Comparison of ENCODE assay signal across 21 mouse cellular contexts in genomic region chr5:36886298-36886697, GRCm38 (mm10). TPM values are rescaled to one million over a fixed set of nuclear protein-coding genes. Genes with fewer than 3 reads are reported as not detected.
A peak's percentile ranks its signal among the peaks of the same experiment; 100 is the strongest.
DNase-seq lines count a peak whose midpoint lies in the region; ATAC-seq lines count a peak whose summit lies in the region.
"Had no signal": no experiment of that assay in that cellular context is flagged by ENCODE, and none has a peak within 500 bp of the region (broad histone marks: within the 10 kb centered on the region; RNA-seq: fewer than 3 reads in every experiment).

No protein-coding gene starts in this region.

- no peak overlapping the region for H3K4me3 ChIP-seq in hindbrain, embryonic 16.5 days (ENCODE audit: low read length)
- H3K4me3 ChIP-seq in hindbrain, embryonic 12.5 days: no peak overlapping the region
- no peak overlapping the region for H3K4me3 ChIP-seq in neural tube, embryonic 13.5 days
- H3K4me3 ChIP-seq: embryonic facial prominence, embryonic 12.5 days; forebrain, embryonic 15.5 days; heart, adult 2 months; heart, embryonic 15.5 days; hindbrain, embryonic 15.5 days had no signal

- H3K9me3 ChIP-seq in hindbrain, embryonic 16.5 days (ENCODE audit: control insufficient read depth, low read length): no peaks in the 10 kb centered on the region
- H3K9me3 ChIP-seq in hindbrain, embryonic 12.5 days (replicated peaks): no peaks in the 10 kb centered on the region
- H3K9me3 ChIP-seq in neural tube, embryonic 13.5 days: no peaks in the 10 kb centered on the region
- H3K9me3 ChIP-seq: embryonic facial prominence, embryonic 12.5 days; forebrain, embryonic 15.5 days; heart, embryonic 15.5 days; hindbrain, embryonic 15.5 days had no signal

- 66% methylated on average over 2 of the region's 2 CpGs for WGBS in hindbrain, embryonic 16.5 days
- 69% methylated on average over 2 of the region's 2 CpGs for WGBS in hindbrain, embryonic 12.5 days
- WGBS in neural tube, embryonic 13.5 days: 75% methylated on average over 2 of the region's 2 CpGs

- ATAC-seq in hindbrain, embryonic 16.5 days: no peak
- ATAC-seq in hindbrain, embryonic 12.5 days (ENCODE audit: low FRiP score): no peak
- ATAC-seq in neural tube, embryonic 13.5 days (ENCODE audit: low read depth): no peak
- ATAC-seq: forebrain, embryonic 15.5 days had no signal

- DNase-seq in cerebellum, adult 9-10 months: peak; percentile 68
- no peak for DNase-seq in cerebellum, adult 8-10 months
- no peak for DNase-seq in neural tube, embryonic 10.5 days (ENCODE audit: extremely low spot score, low spot score)
- no peak for DNase-seq in adrenal gland, postnatal 36 days
- DNase-seq: adrenal gland, adult 2 months; adrenal gland, postnatal 25 days; gastrocnemius, postnatal 10 days; heart, adult 2 months; heart, postnatal 14 days; kidney, adult 11 months; kidney, adult 9 months had no signal

- peaks cover 29% of the 10 kb centered on the region for H3K4me1 ChIP-seq in hindbrain, embryonic 16.5 days (ENCODE audit: control insufficient read depth, insufficient read depth, low read depth, low read length)
- H3K4me1 ChIP-seq in hindbrain, embryonic 12.5 days: peaks cover 24% of the 10 kb centered on the region
- peaks cover 83% of the 10 kb centered on the region for H3K4me1 ChIP-seq in neural tube, embryonic 13.5 days (replicated peaks)

- peak overlapping the region; percentile 16; the same call in 1 of the 2 replicates for H3K27ac ChIP-seq in hindbrain, embryonic 16.5 days (ENCODE audit: low read depth, low read length)
- H3K27ac ChIP-seq in hindbrain, embryonic 12.5 days: no peak overlapping the region
- peak overlapping the region; percentile 33; the same call in 1 of the 2 replicates for H3K27ac ChIP-seq in neural tube, embryonic 13.5 days (replicated peaks)
- H3K27ac ChIP-seq: embryonic facial prominence, embryonic 12.5 days; forebrain, embryonic 15.5 days; heart, adult 2 months; heart, embryonic 15.5 days had no signal

- H3K27me3 ChIP-seq in hindbrain, embryonic 16.5 days (replicated peaks; ENCODE audit: control insufficient read depth, insufficient read depth, low read length): no peaks in the 10 kb centered on the region
- H3K27me3 ChIP-seq in hindbrain, embryonic 12.5 days: peaks cover 3% of the 10 kb centered on the region; the same call in 1 of the 2 replicates
- H3K27me3 ChIP-seq in neural tube, embryonic 13.5 days: no peaks in the 10 kb centered on the region
- H3K27me3 ChIP-seq: embryonic facial prominence, embryonic 12.5 days; forebrain, embryonic 15.5 days; heart, embryonic 15.5 days; hindbrain, embryonic 15.5 days had no signal

- no peaks in the 10 kb centered on the region for H3K36me3 ChIP-seq in hindbrain, embryonic 16.5 days (ENCODE audit: control insufficient read depth, insufficient read depth, low read length)
- H3K36me3 ChIP-seq in hindbrain, embryonic 12.5 days: no peaks in the 10 kb centered on the region
- H3K36me3 ChIP-seq in neural tube, embryonic 13.5 days: no peaks in the 10 kb centered on the region
- H3K36me3 ChIP-seq: embryonic facial prominence, embryonic 12.5 days; forebrain, embryonic 15.5 days; heart, embryonic 15.5 days; hindbrain, embryonic 15.5 days had no signal

- H3K9ac ChIP-seq in hindbrain, embryonic 16.5 days (ENCODE audit: low read depth, low read length): no peak overlapping the region
- no peak overlapping the region for H3K9ac ChIP-seq in hindbrain, embryonic 12.5 days
- no peak overlapping the region for H3K9ac ChIP-seq in neural tube, embryonic 13.5 days
- H3K9ac ChIP-seq: embryonic facial prominence, embryonic 12.5 days; forebrain, embryonic 15.5 days; heart, embryonic 15.5 days; hindbrain, embryonic 15.5 days had no signal

- no peak overlapping the region for H3K4me2 ChIP-seq in hindbrain, embryonic 16.5 days (ENCODE audit: low read length)
- no peak overlapping the region for H3K4me2 ChIP-seq in hindbrain, embryonic 12.5 days (replicated peaks)
- H3K4me2 ChIP-seq in neural tube, embryonic 13.5 days: no peak overlapping the region
- H3K4me2 ChIP-seq: embryonic facial prominence, embryonic 12.5 days; forebrain, embryonic 15.5 days; heart, embryonic 11.5 days; heart, embryonic 15.5 days; hindbrain, embryonic 15.5 days had no signal

RNA-seq across cellular contexts. Expression of gene Ppp2r2c, which starts 18.0 kb away (rescaled TPM):
- polyA plus RNA-seq in hindbrain, embryonic 16.5 days (2015; fragmentation: Nextera tagmentation; extraction: Ambion mirVana): 52.4 and 58.2 TPM in 2 replicates
- polyA plus RNA-seq in hindbrain, embryonic 12.5 days (2016; fragmentation: Nextera tagmentation; extraction: Ambion mirVana): 7.6 and 8.0 TPM in 2 replicates
- 43.1 and 44.8 TPM in 2 replicates for polyA plus RNA-seq in neural tube, embryonic 13.5 days (2015; fragmentation: Nextera tagmentation; extraction: Ambion mirVana)
- 1 to 10 TPM; 4.0 to 6.6 TPM for total RNA-seq in adrenal gland, postnatal 36 days (2021)
- total RNA-seq: common myeloid progenitor, adult 5-6 weeks; hematopoietic stem cell, adult 5-6 weeks had no signal

RNA-seq across cellular contexts. Expression of gene Man2b2, which starts 55.8 kb away (rescaled TPM):
- 13.8 and 15.2 TPM in 2 replicates for polyA plus RNA-seq in hindbrain, embryonic 16.5 days (2015; fragmentation: Nextera tagmentation; extraction: Ambion mirVana)
- 16.1 and 16.7 TPM in 2 replicates for polyA plus RNA-seq in hindbrain, embryonic 12.5 days (2016; fragmentation: Nextera tagmentation; extraction: Ambion mirVana)
- polyA plus RNA-seq in neural tube, embryonic 13.5 days (2015; fragmentation: Nextera tagmentation; extraction: Ambion mirVana): 11.9 and 12.9 TPM in 2 replicates
- total RNA-seq in adrenal gland, postnatal 36 days (2021): 10 to 100 TPM; 51.1 to 52.1 TPM
